Mouse (Mus musculus) MEL (cell line): ENCODE measurements around the gene Zfp142. TPM values are rescaled to one million over a fixed set of nuclear protein-coding genes. Genes with fewer than 3 reads are reported as not detected.

ENCODE experiments used
- DNase-seq: peaks from one replicate; pipeline ENCODE4 v3.0.0; 2011; ENCODE audit warnings: low read depth, low spot score
- H3K27ac ChIP-seq: 2 replicates; pipeline ENCODE4 v1.5.1; 2012; ENCODE audit warnings: low read depth, mild to moderate bottlenecking, control low read depth, low read length, moderate library complexity; ENCODE audit not compliant: control insufficient read depth
- H3K27me3 ChIP-seq, 2 experiments: fragments of 150-350 bp in 1 of 2; sonication (generic) in 1 of 2; 2 replicates each; pipeline ENCODE4 v1.6.1; 2012; ENCODE audit warnings: low read length in 2 of 2, mild to moderate bottlenecking in 2 of 2, improper control_type of control experiment in 1 of 2, moderate library complexity in 1 of 2; ENCODE audit not compliant: insufficient read depth in 2 of 2, control insufficient read depth in 1 of 2
- H3K36me3 ChIP-seq, 2 experiments: 2 replicates each; pipeline ENCODE4 v1.6.1; 2012 to 2014; ENCODE audit warnings: low read length in 2 of 2, improper control_type of control experiment in 1 of 2, inconsistent platforms in 1 of 2, mild to moderate bottlenecking in 1 of 2; ENCODE audit not compliant: insufficient read depth in 2 of 2, control insufficient read depth in 1 of 2
- H3K4me1 ChIP-seq, 2 experiments: fragments of 150-350 bp in 1 of 2; sonication (generic) in 1 of 2; 2 replicates each; pipeline ENCODE4 v1.6.1; 2012; ENCODE audit warnings: low read length in 2 of 2, improper control_type of control experiment in 1 of 2, mild to moderate bottlenecking in 1 of 2; ENCODE audit not compliant: insufficient read depth in 2 of 2, control insufficient read depth in 1 of 2
- H3K4me3 ChIP-seq, 2 experiments: fragments of 150-350 bp in 1 of 2; sonication (generic) in 1 of 2; 2 replicates each; pipeline ENCODE4 v1.5.1; 2012; ENCODE audit warnings: low read depth in 2 of 2, low read length in 2 of 2, mild to moderate bottlenecking in 2 of 2, moderate library complexity in 2 of 2, control low read depth in 1 of 2, improper control_type of control experiment in 1 of 2; ENCODE audit not compliant: control insufficient read depth in 1 of 2, insufficient read depth in 1 of 2
- H3K79me2 ChIP-seq: 2 replicates; pipeline ENCODE4 v1.6.1; 2012; ENCODE audit warnings: mild to moderate bottlenecking, low read length, moderate library complexity; ENCODE audit not compliant: control insufficient read depth, poor library complexity, insufficient read depth
- H3K9ac ChIP-seq: 2 replicates; pipeline ENCODE4 v1.6.1; 2012; ENCODE audit warnings: low read depth, mild to moderate bottlenecking, control low read depth, low read length, moderate library complexity; ENCODE audit not compliant: control insufficient read depth, poor library complexity, severe bottlenecking
- H3K9me3 ChIP-seq: fragments of 150-350 bp; sonication (generic); replicated peaks from 2 replicates; pipeline ENCODE4 v1.6.1; 2012; ENCODE audit warnings: mild to moderate bottlenecking, low read length, improper control_type of control experiment, moderate library complexity; ENCODE audit not compliant: insufficient read depth
- CHD1 ChIP-seq: IDR thresholded peaks from 2 replicates; pipeline ENCODE4 v1.6.1; 2012; ENCODE audit warnings: low read depth, mild to moderate bottlenecking, inconsistent platforms, low read length, improper control_type of control experiment
- E2F4 ChIP-seq: IDR thresholded peaks from 2 replicates; pipeline ENCODE4 v1.6.1; 2011; ENCODE audit warnings: low read depth, low read length, improper control_type of control experiment, borderline replicate concordance
- GABPA ChIP-seq: IDR thresholded peaks from 2 replicates; pipeline ENCODE4 v1.6.1; 2012; ENCODE audit warnings: low read depth, mild to moderate bottlenecking, inconsistent platforms, low read length, improper control_type of control experiment, moderate library complexity
- GATA1 ChIP-seq: IDR thresholded peaks from 2 replicates; pipeline ENCODE4 v1.6.1; 2011; ENCODE audit warnings: low read depth, low read length, improper control_type of control experiment
- JUND ChIP-seq: IDR thresholded peaks from 2 replicates; pipeline ENCODE4 v1.6.1; 2011; ENCODE audit warnings: low read depth, mild to moderate bottlenecking, improper control_type of control experiment, low read length
- KAT2A ChIP-seq: conservative IDR thresholded peaks from 2 replicates; pipeline ENCODE4 v1.6.1; 2012; ENCODE audit warnings: low read depth, low read length, improper control_type of control experiment, inconsistent platforms
- MAX ChIP-seq: IDR thresholded peaks from 2 replicates; pipeline ENCODE4 v1.6.1; 2011; ENCODE audit warnings: low read length, improper control_type of control experiment
- MEF2A ChIP-seq: IDR thresholded peaks from 2 replicates; pipeline ENCODE4 v1.6.1; 2014; ENCODE audit warnings: low read depth, mild to moderate bottlenecking, inconsistent platforms, low read length, improper control_type of control experiment; ENCODE audit not compliant: poor library complexity, insufficient replicate concordance, severe bottlenecking; ENCODE audit errors: extremely low read depth
- POLR2A ChIP-seq, 2 experiments: IDR thresholded peaks; 2 replicates each; pipeline ENCODE4 v1.6.1; 2011 to 2012; ENCODE audit warnings: low read length in 2 of 2, mild to moderate bottlenecking in 2 of 2, control low read depth in 1 of 2, improper control_type of control experiment in 1 of 2, low read depth in 1 of 2, moderate library complexity in 1 of 2; ENCODE audit not compliant: control insufficient read depth in 1 of 2, insufficient read depth in 1 of 2, poor library complexity in 1 of 2
- SMC3 ChIP-seq: IDR thresholded peaks from 2 replicates; pipeline ENCODE4 v1.6.1; 2011; ENCODE audit warnings: low read depth, low read length, improper control_type of control experiment
- TAL1 ChIP-seq: IDR thresholded peaks from 2 replicates; pipeline ENCODE4 v1.6.1; 2012; ENCODE audit warnings: mild to moderate bottlenecking, inconsistent platforms, low read length, moderate library complexity, mixed read lengths
- TBP ChIP-seq: IDR thresholded peaks from 2 replicates; pipeline ENCODE4 v1.8.0; 2011; ENCODE audit warnings: low read depth, low read length, improper control_type of control experiment
- TCF12 ChIP-seq: IDR thresholded peaks from 2 replicates; pipeline ENCODE4 v1.6.1; 2014; ENCODE audit warnings: low read depth, mild to moderate bottlenecking, inconsistent platforms, low read length, improper control_type of control experiment, moderate library complexity
- UBTF ChIP-seq: IDR thresholded peaks from 2 replicates; pipeline ENCODE4 v1.6.1; 2012; ENCODE audit warnings: low read depth, mild to moderate bottlenecking, inconsistent platforms, low read length, improper control_type of control experiment, moderate library complexity, borderline replicate concordance; ENCODE audit not compliant: insufficient read depth
- USF1 ChIP-seq: IDR thresholded peaks from 2 replicates; pipeline ENCODE4 v1.6.1; 2014; ENCODE audit warnings: low read depth, mild to moderate bottlenecking, inconsistent platforms, low read length, improper control_type of control experiment, moderate library complexity
- ZC3H11A ChIP-seq: IDR thresholded peaks from 2 replicates; pipeline ENCODE4 v1.6.1; 2012; ENCODE audit warnings: low read depth, mild to moderate bottlenecking, inconsistent platforms, low read length, improper control_type of control experiment
- ZKSCAN1 ChIP-seq: IDR thresholded peaks from 2 replicates; pipeline ENCODE4 v1.6.1; 2012; ENCODE audit warnings: low read depth, mild to moderate bottlenecking, inconsistent platforms, low read length, improper control_type of control experiment, moderate library complexity
- polyA plus RNA-seq, 2 experiments: library from polyadenylated mRNA; stranded (reverse) in 1 of 2; unstranded in 1 of 2; fragments of >175 nt in 1 of 2; fragments of >200 nt in 1 of 2; gene quantifications; 2 replicates each; pipeline versions ENCODE4 v1.2.1 to v1.2.4; 2012; ENCODE audit warnings: low replicate concordance in 2 of 2, low read depth in 1 of 2; ENCODE audit not compliant: insufficient read length in 2 of 2, insufficient read depth in 1 of 2, missing spikeins in 1 of 2
- total RNA-seq: library from RNA; depleted of rRNA; stranded (reverse); fragments of 300-350 nt; gene quantifications from 2 replicates; pipeline ENCODE4 v1.2.3, GENCODE M21; 2012

The Zfp142 gene
- total and polyA plus RNA-seq, 3 experiments, result 10.6 to 21.8 TPM; not detected in 1

DNA sequence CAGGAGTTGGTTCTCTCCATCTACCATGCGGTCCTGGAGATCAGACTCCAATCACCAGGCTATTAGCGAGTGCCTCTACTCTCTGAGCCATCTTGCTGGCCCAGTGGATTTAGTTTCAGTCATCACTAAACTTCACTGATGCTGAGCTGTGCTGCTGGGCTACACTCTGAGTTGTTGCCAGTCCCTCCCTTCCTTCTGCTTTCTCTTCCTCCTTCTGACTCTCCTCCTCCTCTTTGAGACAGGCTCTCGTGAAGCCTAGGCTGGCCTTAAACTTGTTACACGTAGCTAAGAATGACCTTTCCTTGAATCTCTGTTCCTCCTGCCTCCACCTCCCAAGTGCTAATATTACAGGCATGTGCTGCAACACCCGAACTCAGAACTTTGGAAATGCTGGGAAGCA, 29.0 kb downstream of the Zfp142 start (continued):
- TF ChIP-seq E2F4, result no peak
- no peak for TF ChIP-seq CHD1

DNA sequence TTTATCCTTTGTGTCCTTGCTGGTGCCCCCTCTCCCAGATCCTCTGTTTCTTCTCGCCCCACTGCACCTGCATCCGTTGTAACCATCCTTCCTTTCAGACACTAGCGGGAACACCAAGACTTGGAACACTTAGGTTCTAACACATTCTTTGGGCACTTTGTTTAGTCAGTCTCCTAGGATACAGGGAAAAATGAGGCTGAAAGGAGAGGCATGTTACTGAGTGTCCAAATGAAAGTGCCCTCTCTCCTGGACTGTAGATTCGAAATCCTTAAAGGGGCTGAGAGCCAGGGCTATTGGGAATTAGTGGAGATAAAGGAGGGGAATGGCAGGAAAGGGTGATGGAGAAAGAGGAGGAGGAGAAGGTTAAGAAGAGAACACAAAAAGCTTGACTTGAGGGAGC, 43.9 kb downstream of the Zfp142 start, which contains the start of gene Usp37:
Usp37 (minus strand) TSS at position 101 of the 400 bp plus-strand sequence.
- H3K4me3 ChIP-seq, result no peak within 1 kb of the TSS
- peaks cover 0 to 4% of the 10 kb centered on the region in 2 experiments; a peak in 2 of 4 replicates for H3K27me3 ChIP-seq
- no peak for DNase-seq

DNA sequence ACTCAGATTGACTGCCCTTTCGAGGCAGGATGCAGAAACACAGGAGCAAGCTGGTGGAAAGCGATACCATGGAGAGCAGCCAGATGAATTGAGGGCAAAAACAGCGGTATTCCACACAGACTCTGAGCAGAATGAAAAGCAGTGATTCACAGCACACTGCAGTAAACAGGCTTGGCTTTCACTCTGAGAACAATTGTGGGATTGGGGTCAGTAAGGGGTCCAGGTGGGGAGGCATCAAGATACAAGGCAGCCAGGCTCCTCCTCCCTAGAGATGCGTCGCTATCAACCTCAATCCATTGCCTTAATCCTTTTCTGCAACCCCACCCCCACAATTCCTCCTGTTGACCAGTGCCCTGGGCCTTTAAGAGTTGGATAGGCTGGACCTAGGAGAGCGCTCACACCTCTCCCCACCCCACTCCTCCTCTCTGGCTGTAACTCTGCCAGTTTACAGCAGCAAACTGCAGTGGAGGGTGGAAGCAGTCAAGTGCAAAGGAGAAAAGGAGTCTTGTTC, 45.5 kb downstream of the Zfp142 start, which contains the start of gene Plcd4:
Plcd4 (plus strand) TSS at position 438 of the 511 bp plus-strand sequence.
- H3K4me1 ChIP-seq, result no peaks in the 10 kb centered on the region; a peak in 2 of 4 replicates
- no peak within 1 kb of the TSS for H3K4me3 ChIP-seq
- H3K36me3 ChIP-seq, result no peaks in the 10 kb centered on the region
- no peaks in the 10 kb centered on the region for H3K9me3 ChIP-seq
- H3K27me3 ChIP-seq, result peaks cover 0 to 4% of the 10 kb centered on the region in 2 experiments; a peak in 2 of 4 replicates
- no peak for TF ChIP-seq TCF12
- TF ChIP-seq JUND, result no peak
- TF ChIP-seq GATA1, result no peak
- TF ChIP-seq SMC3, result no peak
- no peak for TF ChIP-seq E2F4
- no peak for TF ChIP-seq MEF2A
- no peak for TF ChIP-seq TAL1
- no peak for TF ChIP-seq KAT2A
- TF ChIP-seq GABPA, result no peak
- no peak for TF ChIP-seq MAX
- no peak for TF ChIP-seq ZC3H11A
- H3K79me2 ChIP-seq, result no peaks in the 10 kb centered on the region
- H3K9ac ChIP-seq, result no peak within 1 kb of the TSS
- H3K27ac ChIP-seq, result no peak within 1 kb of the TSS
- DNase-seq, result no peak

More for the DNA sequence above, 43.9 kb downstream of the Zfp142 start, which contains the start of gene Usp37:
- no peaks in the 10 kb centered on the region for H3K9me3 ChIP-seq
- H3K79me2 ChIP-seq, result no peaks in the 10 kb centered on the region
- TF ChIP-seq MAX, result no peak
- TF ChIP-seq, all 39 proteins: peak for 0
- no peaks in the 10 kb centered on the region; a peak in 1 of 4 replicates for H3K4me1 ChIP-seq
- H3K27ac ChIP-seq, result no peak within 1 kb of the TSS
- H3K36me3 ChIP-seq, result no peaks in the 10 kb centered on the region
- H3K9ac ChIP-seq, result no peak within 1 kb of the TSS

DNA sequence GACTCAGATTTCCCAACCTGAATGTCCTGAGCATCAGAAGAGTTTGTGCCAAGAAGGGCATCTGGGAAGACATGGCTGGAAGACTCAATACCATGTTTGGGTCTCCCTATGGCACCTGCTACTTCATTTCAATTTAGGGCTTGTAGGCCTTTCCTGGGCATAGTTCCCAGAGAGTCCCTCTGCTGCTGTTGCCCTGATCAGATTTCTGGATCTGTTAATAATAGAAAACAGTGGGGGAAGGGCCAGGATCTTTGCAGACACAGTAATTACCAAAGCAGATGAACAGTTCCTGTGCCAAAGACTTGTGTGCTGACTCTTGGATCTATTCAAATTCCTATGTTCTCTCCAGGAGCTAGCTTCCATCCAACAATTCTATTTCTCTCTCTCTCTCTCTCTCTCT, 49.4 kb downstream of the Zfp142 start:
- no peaks in the 10 kb centered on the region for H3K79me2 ChIP-seq
- H3K4me1 ChIP-seq, result no peaks in the 10 kb centered on the region; a peak in 1 of 4 replicates
- no peak overlapping the region for H3K27ac ChIP-seq
- DNase-seq, result no peak
- no peak overlapping the region for H3K4me3 ChIP-seq
- H3K27me3 ChIP-seq, result peaks cover 0 to 1% of the 10 kb centered on the region in 2 experiments; a peak in 1 of 4 replicates
- H3K9me3 ChIP-seq, result no peaks in the 10 kb centered on the region
- H3K9ac ChIP-seq, result no peak overlapping the region
- TF ChIP-seq USF1 (no peak), UBTF (no peak), POLR2A (IDR thresholded peaks at IDR 0.05; ENCODE audit: control insufficient read depth in 1 of 2, insufficient read depth in 1 of 2, low read depth in 1 of 2, low read length in 2 of 2, poor library complexity in 1 of 2) (no peak), SMC3 (no peak), ZKSCAN1 (no peak), TBP (no peak)
- TF ChIP-seq, all 39 proteins: peak for 0
- H3K36me3 ChIP-seq, result no peaks in the 10 kb centered on the region
